Mouse (Mus musculus): ENCODE data around the gene Wnt5a.

The Wnt5a gene

DNA sequence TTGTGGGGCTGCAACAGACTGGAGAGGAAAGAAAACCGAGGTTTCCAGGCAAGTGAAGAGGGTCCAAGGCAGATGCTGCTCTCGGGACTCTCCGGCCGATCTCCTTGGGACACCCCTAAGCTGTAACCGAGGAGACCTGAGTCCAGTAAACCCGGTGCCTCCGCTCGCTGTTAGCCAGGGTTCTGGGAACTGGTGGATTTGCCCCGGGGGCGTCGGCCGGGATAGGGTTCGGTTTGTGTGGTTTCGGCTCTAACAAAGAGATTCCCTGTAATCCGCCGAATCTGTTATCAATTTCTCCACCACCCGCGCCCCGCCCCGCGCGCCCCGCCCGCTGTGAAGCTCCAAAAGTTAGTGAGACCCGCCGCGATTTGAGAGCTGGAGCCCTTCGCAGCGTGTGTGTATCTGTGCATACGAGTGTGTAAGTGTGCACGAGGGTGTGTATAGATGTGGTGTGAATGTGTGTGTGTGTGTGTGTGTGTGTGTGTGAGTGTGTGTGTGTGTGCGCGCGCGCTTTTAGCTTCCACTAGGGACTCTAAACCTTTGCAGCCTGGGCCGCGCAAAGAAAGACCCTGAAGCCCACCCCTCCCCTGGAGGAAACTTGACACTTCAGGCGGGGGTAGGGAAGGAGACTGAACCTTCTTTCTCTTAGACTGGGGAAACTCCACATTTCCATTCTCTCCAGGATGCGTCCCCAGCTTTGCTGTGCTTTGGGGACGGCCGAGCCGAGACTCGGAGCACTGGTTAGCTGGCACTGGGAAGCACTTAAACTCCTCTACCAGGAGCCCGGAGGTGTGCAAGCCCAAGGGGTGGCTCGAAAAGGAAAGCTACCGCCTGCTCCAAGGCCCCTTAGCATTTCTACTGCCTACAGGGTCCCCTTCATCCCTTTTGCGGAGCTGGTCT is 5.1 kb downstream of the Wnt5a start:
- no peak for DNase-seq (ENCODE audit: low spot score in 2 of 2)

GRCm38 (mm10) chr14:28510341-28511028 is 5.9 kb downstream of the Wnt5a start:
- DNase-seq (ENCODE audit: low spot score in 2 of 2): no peak

DNA sequence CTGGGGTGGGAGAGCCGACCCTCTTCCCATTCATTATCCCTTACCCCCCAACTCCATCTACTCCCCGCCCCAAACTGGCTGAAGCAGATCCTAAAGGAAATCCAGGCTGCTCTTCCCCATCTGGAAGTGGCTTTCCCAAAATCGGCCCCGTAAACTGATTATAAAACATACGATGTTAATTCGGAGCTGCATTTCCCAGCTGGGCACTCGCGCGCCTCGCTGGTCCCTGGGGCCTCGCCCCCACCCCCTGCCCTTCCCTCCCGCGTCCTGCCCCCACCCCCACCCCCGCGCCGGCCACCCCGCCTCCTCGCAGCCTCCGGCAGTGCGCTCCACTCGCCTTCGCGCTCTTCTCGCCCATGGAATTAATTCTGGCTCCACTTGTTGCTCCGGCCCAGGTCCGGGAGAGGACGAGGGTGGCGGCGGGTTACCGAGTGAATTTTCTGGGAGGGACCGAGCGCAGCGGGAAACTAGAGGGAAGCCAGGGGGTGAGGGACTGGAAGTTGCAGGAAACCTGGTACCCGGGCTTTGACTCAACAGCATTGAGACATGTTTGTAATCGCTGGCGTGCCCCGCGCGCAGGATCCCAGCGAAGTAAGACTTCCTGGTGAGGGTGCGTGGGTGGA is 6.6 kb downstream of the Wnt5a start:
- no peak for DNase-seq (ENCODE audit: low spot score in 2 of 2)

DNA sequence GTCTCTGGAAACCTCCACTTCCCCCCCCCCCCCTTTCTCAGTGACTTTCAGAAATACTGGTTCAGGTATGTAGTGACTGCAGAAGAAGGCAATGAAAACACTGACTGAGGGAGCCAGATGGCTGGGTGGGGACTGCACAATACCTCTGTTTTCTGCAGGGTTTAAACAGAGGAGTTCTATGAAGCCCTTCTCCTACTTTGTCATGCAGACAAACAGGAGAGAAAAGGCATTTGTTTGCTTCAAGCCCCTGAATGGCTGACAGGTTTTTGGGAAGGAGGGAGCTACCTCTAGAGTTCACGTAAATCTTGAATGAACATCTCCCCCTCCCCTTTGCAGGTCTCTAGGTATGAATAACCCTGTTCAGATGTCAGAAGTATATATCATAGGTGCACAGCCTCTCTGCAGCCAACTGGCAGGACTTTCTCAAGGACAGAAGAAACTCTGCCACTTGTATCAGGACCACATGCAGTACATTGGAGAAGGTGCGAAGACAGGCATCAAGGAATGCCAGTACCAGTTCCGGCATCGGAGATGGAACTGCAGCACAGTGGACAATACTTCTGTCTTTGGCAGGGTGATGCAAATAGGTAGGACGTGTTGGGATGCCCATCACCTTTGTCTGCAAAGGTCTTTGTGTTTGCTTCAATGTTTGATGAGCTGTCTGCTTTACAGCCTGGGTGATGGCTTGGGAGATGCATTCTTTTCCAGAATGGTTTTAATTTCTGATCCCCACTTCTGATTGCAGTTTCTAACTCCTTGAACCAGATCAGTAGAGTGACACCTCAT is 8.4 kb downstream of the Wnt5a start:
- no peak for DNase-seq (ENCODE audit: low spot score in 2 of 2)

GRCm38 (mm10) chr14:28514171-28514570 is 9.6 kb downstream of the Wnt5a start:
- no peak for DNase-seq (ENCODE audit: low spot score in 2 of 2)

GRCm38 (mm10) chr14:28515331-28515730 is 10.8 kb downstream of the Wnt5a start:
- no peak for DNase-seq (ENCODE audit: low spot score in 2 of 2)

DNA sequence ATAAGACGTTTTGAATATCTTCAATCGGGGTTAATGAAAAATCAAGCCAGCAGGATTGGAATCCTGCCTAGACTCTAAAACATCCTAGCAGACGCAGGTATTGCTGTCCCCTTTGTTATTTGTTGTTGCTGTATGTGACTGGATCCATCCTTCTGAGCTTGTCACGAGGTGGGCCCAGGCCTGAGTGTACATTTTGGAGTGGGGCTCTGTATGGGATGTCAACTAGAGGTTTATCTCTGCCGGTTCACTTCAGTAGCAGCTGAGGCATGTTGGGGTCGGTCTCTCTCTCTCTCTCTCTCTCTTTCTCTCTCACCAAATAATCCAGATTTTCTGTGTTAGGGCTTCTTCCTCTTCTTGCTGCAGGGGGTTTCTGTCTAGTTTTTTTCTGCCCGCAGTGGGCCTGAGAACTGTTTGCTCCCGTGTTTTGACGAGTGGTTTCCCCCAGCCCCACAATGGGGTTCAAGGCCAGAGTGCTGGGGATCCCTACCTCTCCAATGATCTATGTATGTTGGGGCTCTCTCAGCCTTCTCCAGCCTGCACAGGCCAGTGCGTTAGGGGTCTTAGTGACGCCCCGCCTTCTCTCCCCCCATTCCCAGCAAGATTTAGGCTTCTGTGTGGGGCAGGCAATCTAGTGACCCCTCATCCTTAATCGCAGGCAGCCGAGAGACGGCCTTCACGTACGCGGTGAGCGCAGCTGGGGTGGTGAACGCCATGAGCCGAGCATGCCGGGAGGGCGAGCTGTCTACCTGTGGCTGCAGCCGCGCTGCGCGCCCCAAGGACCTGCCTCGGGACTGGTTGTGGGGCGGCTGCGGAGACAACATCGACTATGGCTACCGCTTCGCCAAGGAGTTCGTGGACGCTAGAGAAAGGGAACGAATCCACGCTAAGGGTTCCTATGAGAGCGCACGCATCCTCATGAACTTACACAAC is 13.3 kb downstream of the Wnt5a start:
- DNase-seq (ENCODE audit: low spot score in 2 of 2): no peak

DNA sequence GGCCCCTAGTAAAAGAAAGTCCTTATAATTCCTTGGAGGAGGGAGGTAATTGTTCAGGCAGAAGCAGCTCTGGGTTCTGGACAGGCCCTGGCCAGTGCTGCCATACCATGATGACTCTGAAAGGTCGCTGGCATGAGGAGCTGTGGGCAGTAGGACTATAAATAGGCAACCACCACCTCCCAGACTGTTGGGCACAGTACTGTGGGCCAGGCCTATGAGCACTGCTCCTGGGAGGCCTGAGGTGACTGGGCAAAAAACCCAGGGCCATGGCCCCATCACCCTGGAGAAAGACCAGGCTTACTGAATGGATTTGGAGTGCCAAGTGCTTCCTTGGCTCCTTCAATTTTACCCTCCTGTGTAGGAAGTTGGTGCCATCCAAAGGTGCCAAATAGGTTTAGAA is 16.6 kb downstream of the Wnt5a start:
- DNase-seq (ENCODE audit: low spot score in 2 of 2): no peak

DNA sequence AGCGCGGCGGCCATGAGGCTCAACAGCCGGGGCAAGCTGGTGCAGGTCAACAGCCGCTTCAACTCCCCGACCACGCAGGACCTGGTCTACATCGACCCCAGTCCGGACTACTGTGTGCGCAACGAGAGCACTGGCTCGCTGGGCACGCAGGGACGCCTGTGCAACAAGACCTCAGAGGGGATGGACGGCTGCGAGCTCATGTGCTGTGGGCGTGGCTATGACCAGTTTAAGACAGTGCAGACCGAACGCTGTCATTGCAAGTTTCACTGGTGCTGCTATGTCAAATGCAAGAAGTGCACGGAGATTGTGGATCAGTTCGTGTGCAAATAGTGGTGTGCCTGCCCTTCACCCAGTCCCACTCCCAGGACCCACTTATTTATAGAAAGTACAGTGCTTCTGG is 18.1 kb downstream of the Wnt5a start:
- DNase-seq (ENCODE audit: low spot score in 2 of 2): no peak

DNA sequence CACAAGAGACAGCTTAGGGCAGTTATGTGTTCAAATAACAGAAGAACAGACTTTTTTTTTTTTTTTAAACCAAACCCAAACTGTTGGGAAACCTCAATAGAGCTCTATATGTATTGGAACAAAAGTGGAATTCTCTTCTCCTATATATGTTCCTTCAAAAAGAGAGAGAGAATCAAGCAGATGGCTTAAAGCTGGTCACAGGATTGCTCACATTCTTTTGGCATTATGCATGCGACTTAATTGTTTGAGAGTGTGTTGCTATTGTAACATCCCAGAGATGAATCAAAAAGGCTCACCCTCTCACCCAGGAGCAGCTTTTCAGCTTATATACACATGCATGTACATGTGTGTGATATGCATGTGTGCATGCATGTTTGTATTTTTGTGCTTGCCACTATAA is 21.0 kb downstream of the Wnt5a start:
- DNase-seq (ENCODE audit: low spot score in 2 of 2): no peak

DNA sequence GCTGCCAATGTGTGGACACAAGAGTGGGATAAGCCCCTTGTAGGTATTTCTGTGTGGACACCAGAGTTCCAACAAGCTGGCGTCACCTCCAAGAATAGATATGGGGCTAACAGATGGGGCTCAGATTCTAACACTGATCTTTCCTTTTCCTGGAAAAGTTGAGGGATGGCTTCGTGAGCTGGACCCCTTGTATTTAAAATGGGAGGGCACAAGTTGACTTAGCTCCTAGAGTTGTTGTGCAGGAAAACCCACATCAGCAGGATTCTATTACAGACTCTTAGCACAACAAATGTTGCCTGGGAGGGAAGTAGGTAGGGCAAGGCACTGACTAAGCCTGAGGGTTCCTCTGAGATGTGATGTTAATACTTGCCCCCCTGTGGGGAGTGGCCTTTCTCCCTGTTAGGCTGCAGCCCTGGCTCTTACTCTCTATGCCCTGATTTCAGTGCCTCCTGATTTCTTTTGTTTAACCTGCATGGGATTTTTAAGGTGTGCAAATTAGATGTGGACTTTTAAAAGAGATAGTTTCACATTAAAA is 23.7 kb downstream of the Wnt5a start:
- DNase-seq (ENCODE audit: low spot score in 2 of 2): no peak

- no peak for DNase-seq (ENCODE audit: low spot score in 2 of 2)
Measured at GRCm38 (mm10) chr14:28531531-28531930, 27.0 kb downstream of the Wnt5a start.

DNA sequence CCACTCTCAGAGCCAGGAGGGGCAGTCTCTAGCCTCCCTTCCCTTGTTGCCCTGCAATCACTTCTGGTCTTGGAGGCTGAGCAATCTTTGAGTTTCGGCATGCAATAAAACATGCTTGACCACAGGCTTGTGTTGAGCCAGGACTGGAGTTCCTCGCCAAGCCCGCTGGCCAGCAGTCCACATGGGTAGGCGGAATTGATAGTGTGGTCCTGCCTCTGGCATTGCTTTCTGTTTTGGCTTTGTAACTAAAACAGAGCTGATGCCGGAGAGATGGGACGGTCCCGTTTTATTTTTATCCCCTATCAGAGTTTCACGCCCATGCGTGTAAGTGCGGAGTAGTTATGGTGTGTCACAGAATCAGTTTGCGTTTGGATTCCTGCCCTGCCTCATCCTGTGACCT is 28.4 kb downstream of the Wnt5a start:
- no peak for DNase-seq (ENCODE audit: low spot score in 2 of 2)

DNA sequence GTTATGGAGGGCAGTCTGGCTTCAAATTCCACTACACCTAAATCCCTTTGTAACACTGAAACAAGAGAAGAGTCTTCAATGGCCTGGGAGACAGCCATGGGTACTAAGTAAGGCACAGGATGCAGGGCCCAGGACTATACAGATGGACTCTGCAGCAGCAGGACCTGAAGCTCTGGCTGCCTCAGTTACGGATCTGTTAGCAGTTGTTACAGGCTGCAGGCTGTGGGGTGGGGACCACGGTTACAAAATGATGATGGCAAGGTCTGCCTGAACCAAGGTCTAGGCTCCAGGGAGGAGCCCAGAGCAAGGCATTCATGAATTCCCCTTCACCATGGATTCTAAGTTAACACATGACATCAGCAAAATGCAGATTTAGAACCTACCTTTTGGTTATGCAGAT is 29.3 kb downstream of the Wnt5a start:
- DNase-seq (ENCODE audit: low spot score in 2 of 2): no peak

DNA sequence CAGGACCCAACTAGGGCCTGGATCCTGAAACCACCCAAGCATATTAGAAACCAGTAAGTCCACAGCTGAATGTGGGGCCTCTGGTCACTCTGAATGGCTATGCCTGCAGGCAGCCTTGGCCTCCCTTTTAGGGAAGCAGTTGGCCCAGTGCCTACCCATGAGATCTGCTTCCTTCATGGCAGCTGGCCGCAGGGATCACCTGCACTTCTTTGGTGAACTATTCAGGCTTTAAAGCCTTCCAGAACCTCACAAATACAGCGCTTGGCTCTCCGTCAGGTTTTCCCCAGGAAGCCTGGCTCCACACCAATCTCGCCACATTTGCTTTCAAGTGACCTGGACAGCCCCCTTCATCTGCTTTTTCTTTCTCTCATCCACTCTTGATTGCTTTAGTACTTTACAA is 31.3 kb downstream of the Wnt5a start:
- no peak for DNase-seq (ENCODE audit: low spot score in 2 of 2)

DNA sequence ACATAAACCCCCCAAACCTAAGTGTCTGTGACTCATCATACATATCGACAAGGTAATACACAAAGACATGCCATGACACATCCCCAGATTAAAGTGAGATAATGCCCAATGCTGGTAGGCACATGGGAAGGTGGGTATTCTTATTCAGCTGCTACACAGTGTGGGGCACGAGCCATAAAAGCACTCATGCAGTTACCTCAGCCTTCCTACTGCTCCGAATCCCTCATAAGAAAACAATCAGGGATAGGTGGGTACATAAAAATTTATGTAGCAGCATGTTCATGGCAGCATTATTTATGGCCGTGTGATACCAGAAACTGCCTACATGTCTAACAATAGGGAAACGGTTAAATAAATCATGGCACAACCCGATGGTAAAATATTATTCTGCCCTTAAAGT is 35.0 kb downstream of the Wnt5a start:
- DNase-seq (ENCODE audit: low spot score in 2 of 2): no peak

DNA sequence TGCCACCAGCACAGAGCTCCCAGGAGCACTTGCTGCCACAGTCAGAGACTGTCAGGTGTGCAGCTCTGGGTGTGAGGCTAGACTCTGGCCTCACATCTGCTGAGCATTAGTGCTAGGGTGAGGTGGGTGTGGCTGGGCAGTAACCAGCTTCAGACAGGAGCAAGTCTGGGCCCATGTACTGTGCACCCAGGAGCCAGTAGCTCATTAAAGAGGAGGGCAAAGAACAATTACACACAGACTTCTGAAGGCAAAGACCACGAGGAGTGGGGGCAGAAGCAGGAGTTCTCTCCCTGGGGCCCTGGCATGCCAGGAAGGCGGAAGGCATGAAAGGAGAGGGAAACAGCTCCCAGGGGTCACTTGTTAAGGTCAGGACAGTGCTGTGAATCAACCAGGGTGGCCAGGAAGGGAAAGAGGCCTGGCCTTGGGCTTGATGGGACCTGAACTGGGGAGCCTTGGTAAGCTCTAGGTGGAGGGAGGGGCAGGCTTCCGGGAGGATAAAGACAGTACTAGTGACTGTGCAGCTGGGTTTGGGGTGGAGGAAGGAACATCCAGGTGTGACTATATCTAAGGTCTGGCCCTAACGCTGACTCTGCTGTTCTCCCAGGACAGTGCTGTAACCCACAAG is 37.7 kb downstream of the Wnt5a start:
- no peak for DNase-seq (ENCODE audit: low spot score in 2 of 2)

- no peak for DNase-seq (ENCODE audit: low spot score in 2 of 2)
Measured at GRCm38 (mm10) chr14:28561861-28562260, 57.3 kb downstream of the Wnt5a start.
